Mouse (Mus musculus) fat pad, adult 2 months (tissue): ENCODE results near the gene Dennd2a.

ENCODE experiments used
- DNase-seq: peaks from one replicate; pipeline ENCODE4 v3.0.0-alpha.2; 2011; ENCODE audit warnings: low read depth, low spot score; ENCODE audit errors: extremely low read depth

Dennd2a gene

GRCm38 (mm10) chr6:39522425-39522824 is 35.2 kb downstream of the Dennd2a start:
- DNase-seq, result no peak

DNA sequence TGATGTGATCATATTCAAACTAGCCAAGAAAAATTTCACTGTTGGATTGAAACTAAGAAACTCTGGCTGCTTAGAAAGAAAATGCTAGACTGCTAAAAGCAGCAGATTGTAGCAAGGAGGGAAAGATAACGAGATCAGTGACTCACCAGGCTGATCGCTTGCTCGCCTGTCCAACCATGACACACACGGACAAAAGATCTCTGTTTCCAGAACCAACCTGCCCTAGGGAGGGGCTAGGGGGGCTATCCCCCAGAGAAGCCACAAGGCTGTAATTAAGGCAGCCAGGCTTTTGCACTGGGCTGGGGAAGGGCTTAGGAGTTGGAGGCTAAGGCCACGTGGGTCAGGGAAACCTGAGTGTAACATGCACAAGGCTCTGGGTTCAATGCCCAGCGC is 41.9 kb downstream of the Dennd2a start:
- no peak for DNase-seq

DNA sequence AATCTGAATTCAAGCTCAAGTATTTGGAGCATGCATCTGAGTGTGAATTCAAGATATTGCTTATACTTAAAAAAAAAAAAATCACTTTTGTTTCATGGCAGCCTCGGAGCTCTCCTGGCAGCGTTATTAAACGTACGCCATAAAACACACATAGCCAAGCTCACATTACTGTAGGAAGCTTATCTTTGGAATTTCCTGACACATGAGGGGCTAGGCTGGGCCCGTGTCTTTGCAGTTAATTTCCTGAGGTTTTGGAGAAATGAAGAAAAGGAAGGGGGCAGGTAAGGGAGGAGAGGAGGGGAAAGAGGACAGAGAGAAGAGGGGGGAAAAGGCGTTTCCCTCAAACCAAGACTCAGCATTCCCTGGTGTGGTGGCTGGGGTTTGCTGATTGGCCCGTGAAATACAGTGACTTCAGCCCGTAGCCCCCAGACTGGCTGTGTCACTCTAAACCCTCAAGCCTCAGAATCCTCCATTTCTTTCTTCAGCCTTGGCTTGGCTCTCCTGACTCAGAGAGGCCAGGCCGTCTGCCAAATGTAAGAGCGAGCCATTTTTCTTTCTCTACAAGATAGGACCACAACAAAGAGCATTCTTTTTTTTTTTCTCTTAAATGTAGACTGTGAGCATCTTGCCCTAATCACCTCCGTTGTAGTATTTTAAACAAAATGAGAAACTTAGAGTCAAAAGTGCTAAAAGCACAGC is 42.5 kb downstream of the Dennd2a start:
- no peak for DNase-seq

DNA sequence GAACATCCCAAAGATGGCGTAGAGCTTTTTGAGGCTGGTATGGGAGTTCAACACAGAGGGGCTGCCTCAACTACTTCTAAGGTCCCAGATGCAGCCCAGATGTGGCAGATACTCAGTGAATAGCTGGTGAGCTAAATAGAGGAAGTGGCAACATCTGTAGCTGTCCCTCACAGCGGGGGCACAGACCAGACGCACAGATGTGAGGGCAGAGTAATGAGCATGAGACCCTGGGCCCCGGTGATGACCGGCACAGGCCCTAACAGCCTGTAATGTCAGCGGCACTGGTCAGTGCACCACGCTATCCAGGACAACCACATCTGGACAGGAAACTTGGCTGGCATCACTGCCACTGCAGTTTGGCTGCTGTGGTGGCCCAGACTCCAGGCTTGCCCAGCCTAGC is 54.2 kb downstream of the Dennd2a start:
- no peak for DNase-seq

- no peak for DNase-seq
Observed at GRCm38 (mm10) chr6:39497165-39497564, 60.5 kb downstream of the Dennd2a start.

GRCm38 (mm10) chr6:39493129-39493714 is 64.4 kb downstream of the Dennd2a start:
- peak; percentile 55 for DNase-seq

- no peak for DNase-seq
Observed at GRCm38 (mm10) chr6:39492161-39492560, 65.5 kb downstream of the Dennd2a start.

DNA sequence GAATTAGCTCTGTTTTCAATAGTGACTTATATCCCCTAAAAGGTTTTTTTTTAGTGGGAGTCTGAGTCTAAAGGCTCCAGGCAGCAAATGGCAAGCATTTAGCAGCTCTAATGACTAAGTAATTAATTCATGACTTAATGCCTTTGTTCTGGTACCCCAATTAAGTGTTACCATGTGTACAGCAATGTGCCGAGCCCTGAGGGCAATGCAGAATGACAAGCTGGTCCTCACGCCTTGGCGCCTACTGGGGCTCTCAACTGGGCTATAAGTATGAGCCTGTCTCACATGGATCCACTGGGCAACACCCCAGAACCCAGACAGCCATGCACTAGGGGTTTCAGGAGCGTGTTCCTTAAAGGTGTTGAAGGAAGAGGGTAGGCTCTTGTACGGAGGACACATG is 66.5 kb downstream of the Dennd2a start:
- no peak for DNase-seq

DNA sequence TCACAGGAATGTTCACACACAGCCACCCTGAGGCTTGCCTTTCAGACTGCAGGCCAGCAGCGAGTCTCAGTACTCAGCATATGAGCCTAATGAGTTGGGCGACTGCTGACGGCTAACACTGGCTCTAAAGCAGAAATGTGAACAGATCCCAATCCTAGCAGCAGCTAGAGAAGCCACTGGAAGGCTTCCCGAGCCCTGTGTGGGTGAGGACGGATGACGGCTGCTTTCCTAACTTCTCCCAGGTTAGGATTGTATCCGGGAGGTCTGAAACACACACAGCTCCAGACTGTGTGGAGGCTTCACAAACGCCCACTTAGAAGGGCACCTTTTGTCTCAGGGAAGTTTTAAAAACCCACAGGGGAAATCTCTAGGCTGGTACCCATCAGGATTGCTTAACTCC is 69.4 kb downstream of the Dennd2a start:
- no peak for DNase-seq

- no peak for DNase-seq
Observed at GRCm38 (mm10) chr6:39483656-39484055, 74.0 kb downstream of the Dennd2a start.

- no peak for DNase-seq
Observed at GRCm38 (mm10) chr6:39478509-39479150, 79.0 kb downstream of the Dennd2a start.

DNA sequence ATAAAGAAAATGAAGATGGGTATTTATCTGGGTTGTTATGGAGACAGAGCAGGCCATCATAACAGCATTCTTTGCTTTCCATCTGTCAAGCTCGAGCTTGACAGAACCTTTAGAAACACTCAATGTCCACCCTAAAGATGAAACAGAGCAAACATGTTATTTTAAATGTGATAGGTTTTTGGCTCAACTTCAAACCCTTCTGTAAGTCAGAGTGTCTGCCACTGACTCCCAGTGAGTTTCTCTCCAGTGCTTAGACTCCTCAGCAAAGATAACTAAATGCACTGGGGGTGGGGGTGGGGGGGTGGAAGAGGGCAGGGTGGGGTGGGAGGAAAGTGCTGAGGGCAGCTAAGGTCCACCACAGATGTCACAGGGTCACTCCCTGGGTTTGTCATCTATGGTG is 81.0 kb downstream of the Dennd2a start:
- no peak for DNase-seq

DNA sequence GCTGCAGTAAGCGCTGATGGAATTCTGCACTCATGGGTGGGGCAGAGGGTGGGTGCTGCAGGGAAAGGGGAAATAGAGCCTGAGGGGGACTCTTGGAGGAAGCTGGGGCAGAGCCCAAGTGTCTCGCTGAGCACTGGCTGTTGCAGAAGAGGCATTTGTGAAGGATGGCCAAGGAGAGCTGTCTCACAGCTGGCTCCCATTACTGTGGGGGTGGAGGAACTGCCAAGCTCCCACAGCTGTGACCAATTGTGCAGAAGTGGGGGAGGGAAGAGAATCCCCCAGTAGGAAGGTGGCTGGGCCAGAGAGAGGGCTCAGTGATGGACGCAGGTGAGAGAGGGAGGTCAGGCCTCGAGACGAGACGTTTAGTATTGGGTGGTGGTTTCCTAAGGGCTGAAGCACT is 83.2 kb downstream of the Dennd2a start:
- no peak for DNase-seq

DNA sequence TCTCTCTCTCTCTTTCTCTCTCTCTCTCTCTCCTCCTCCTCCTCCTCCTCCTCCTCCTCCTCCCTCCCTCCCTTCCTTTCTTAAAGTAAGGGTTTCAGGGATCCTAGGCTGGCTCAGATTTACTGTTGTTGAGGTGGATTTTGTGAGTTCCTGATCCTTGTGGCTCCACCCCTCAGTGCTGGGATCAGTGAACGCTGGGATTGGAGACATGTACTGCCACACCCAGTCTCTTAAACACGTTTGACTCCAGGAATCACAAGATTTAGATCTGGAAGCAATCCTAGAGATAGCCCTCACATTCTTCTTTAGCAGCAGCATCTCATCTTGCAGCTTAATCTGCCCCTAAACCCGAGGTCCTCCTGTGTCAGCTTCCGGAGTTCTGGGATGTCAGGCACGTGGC is 84.8 kb downstream of the Dennd2a start:
- DNase-seq, result no peak

DNA sequence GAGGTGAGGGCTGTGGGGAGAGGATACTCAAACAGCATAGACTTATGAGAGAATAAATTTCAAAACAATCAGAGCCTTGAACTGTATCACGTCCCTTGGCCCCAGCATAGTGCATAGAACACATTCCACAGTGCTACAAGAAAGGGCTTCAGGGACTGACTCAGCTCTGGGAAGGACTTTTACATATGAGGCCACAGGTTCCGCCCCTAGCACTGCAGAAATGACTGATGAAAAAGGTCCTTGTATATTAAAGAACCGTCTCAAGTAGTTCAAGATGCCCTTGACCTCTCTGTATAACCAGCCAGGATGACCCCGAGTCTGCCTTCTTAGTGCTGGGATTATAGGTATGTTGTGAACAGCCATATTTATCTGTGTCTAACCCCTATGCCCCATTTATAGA is 85.4 kb downstream of the Dennd2a start:
- no peak for DNase-seq

- DNase-seq, result peak; percentile 34
Observed at GRCm38 (mm10) chr6:39470076-39470475, 87.6 kb downstream of the Dennd2a start.

DNA sequence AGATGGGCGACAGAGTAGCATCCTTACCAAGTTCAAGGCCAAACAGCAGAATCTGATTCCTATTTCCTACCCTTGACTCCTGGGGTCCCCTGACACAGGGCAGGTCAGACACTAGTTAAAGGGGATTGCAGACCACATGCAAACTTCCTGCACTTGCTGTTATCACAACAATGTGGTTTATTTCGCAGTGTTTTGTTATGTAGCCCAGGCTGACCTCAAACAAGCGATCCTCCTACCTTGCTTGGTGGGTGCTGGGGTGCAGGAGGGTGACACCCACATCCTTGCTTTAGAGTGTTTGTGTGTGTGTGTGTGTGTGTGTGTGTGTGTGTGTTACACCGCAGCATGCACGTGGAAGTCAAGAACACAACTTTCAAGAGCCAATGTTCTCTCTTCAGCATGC is 88.2 kb downstream of the Dennd2a start:
- no peak for DNase-seq

DNA sequence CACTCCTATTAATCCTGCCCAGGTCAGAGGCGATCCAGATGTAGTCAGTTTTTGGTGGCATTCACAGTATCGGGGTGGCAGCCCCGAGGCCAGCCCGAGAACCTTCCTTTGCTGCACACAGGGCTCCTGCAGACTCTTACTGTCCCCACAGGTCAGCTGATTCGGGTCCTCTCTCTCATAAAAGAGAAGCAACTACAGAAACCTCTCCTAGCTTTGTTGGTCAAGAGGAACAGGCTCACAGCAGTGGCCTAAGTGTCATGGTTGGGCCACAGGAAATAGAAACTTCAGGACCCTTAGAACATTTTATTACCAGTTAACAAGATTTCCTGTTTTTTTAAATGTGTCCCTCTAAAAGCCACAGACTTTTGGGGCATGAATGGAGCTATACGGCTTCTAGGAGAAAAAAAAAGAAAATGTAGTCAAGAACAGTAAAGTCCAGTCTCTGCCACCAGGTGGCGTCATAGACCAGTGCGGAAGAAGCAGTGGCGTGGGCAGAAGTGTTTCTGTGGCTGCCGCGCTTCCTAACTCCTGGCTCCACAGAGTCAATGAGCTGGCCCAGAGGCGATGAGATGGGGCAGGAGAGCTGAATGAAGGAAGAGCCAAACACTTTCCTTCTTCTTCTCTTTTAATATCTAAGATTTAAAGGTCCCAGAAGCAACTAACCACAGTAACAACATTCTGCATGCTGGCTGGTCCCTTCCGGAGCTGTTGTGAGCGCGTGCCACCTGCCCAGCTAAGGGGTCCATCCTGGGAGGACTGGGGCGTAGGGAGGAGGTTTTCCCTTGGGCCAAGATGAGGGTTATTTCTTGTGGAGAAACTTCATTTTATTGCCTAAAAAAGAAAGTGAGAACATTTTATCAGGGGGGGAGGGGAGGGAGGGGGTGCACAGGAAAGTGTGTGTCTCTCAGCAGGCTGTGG is 94.8 kb downstream of the Dennd2a start:
- no peak for DNase-seq

- no peak for DNase-seq
Observed at GRCm38 (mm10) chr6:39460040-39460439, 97.6 kb downstream of the Dennd2a start.

GRCm38 (mm10) chr6:39455339-39456160 is 102.1 kb downstream of the Dennd2a start:
- no peak for DNase-seq

DNA sequence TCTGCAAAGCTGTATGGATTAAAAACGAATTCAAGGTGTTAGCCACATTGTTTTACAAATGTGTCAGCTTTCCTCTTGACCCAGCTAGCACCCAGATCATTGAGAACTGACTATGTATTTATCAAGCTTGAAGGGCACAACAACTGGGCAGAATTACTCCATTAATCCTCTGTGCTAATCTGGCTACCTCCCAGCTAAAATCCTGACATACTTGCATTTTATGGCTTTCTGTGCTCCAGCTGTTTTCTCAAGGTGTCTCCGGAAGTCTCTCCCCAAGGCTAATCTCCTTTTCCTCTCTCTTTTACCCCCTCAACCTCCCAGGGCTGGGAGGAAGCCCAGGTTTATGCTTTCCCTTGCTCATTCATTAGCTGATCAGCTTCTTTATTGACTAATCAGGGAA is 103.1 kb downstream of the Dennd2a start:
- DNase-seq, result no peak
